Mouse (Mus musculus) thymus, postnatal 10 days (tissue): ENCODE results near the gene Ttll11.

Experiments used
- DNase-seq, 2 experiments: peaks; one replicate each; pipeline ENCODE4 v3.0.0; 2021; ENCODE audit warnings: low spot score in 2 of 2

Ttll11 gene

GRCm38 (mm10) chr2:35979644-35980021 is at the start of gene Ttll11:
Gene Ttll11, minus strand, starts transcription at chr2:35979913.
- peak; percentile 77 to 81 for DNase-seq

DNA sequence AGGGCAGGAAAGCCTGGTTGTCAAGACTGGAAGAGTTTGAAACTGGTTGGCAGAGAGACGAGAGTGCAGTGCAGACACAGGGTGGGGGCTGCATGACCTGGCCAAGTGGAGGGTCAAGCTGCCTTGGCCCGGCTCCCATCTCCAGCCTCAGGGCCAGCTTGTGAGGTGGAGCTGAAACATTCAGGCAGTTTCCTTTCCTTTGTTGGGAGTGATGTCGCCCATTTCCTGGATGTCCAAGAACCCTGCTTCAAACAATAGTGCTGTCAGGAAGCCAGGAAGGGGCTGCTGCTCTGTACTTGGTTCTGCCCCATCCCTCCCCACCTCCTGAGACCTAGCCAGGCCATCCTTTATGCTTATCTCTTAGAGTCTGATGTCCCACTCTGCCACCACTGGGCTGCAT is 43.6 kb upstream of the Ttll11 start:
- no peak for DNase-seq

GRCm38 (mm10) chr2:36021385-36022159 is 41.9 kb upstream of the Ttll11 start:
- DNase-seq = peak; percentile 13 to 69

- no peak for DNase-seq
These were observed 33.3 kb upstream of the Ttll11 start for GRCm38 (mm10) chr2:36013010-36013409.

DNA sequence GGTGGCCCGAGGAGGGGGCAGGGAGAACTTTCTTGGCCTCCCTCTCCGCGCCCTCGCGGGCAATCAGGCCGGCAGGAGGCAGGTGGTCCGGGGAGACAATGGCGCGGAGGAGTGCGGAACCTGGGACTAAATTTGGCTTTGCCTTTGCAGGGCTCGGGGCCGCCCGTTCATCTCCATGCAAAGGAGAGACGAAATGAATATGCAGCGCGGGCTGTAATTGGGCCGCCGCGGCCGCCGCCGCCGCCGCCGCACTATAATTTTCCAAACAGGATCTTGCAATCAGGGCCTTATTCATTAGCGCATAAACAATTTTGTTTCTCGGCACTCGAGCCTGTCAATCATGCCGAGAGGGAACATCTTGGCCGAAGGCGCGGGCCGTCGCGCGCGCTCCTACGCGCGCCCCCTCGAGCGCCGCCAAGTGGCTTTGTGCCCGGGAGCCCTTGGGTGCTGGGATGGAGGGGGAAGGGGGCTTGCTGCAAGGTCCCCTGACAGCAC is 31.7 kb upstream of the Ttll11 start:
- no peak for DNase-seq

- DNase-seq = no peak
These were observed 30.9 kb upstream of the Ttll11 start for GRCm38 (mm10) chr2:36010579-36010978.

GRCm38 (mm10) chr2:36009386-36009785 is 29.7 kb upstream of the Ttll11 start:
- DNase-seq = peak; percentile 11 to 63

DNA sequence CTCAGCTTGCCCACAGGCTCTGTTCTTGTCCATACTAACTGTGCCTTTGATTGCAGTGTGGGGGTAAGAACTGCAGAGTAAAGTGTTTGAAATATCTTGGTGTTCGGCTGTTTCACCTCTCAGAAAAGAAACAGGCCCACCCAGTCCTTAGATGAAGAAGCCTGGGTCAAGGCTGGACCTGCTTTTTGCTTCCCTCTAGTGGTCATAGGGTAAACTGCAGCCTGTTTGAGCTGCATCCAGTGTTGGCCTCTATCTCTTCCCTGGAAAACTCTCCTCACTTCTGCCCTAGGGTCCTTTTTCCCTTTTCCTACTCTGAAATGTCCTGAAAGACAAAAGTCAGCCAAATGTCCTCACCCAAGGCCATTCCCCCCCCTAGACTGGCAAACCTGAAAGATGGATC is 28.4 kb upstream of the Ttll11 start:
- DNase-seq = peak in 1 of 2 experiments; percentile 44

GRCm38 (mm10) chr2:36002188-36002587 is 22.5 kb upstream of the Ttll11 start:
- no peak for DNase-seq

- no peak for DNase-seq
These were observed 20.7 kb upstream of the Ttll11 start for GRCm38 (mm10) chr2:36000390-36000789.

DNA sequence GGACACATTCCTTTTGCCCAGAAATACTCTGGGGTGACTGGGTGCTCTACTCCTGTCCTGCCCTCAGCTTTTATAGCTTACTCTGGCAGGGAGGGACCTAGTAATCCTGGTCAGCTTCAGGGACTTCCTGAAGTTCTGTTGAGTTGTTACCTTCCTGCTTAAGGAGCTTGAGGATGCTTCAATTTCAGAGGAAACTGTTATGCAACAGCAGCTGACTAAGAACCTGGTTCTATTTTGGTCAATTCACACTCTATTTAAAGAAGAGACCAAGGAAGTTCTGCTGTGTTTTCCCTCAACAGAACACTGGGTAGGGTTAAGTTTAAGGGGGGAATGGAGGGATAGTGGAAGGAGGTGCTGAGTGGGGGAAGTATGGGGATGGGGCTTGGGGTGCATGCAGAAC is 19.5 kb upstream of the Ttll11 start:
- no peak for DNase-seq

- DNase-seq = no peak
These were observed 18.7 kb upstream of the Ttll11 start for GRCm38 (mm10) chr2:35998416-35998815.

GRCm38 (mm10) chr2:35996753-35997152 is 17.0 kb upstream of the Ttll11 start:
- DNase-seq = no peak

- no peak for DNase-seq
These were observed 14.6 kb upstream of the Ttll11 start for GRCm38 (mm10) chr2:35994303-35994702.

- DNase-seq = no peak
These were observed 13.8 kb upstream of the Ttll11 start for GRCm38 (mm10) chr2:35993481-35993880.

DNA sequence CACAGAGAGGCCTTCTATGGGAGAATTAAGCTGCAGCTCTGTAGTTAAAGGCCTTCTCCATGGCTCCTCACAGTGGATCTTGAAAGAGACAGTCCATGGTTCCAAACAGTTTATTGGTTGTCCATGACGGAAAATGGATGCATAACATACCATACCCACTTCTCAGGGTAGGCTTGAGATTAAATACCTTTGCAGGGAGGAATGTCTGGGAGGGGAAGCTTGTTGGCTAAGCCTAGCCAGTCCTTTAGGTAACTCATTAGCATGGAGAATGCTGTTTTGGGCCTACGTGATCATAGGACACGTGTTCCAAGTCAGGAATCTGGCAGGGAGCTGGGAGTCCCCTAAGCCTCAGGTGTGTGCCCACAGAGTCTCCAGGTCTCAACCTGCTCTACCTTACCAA is 12.5 kb upstream of the Ttll11 start:
- DNase-seq = no peak

GRCm38 (mm10) chr2:35983869-35984268 is 4.2 kb upstream of the Ttll11 start:
- peak in 1 of 2 experiments; percentile 52 for DNase-seq

- DNase-seq = peak in 1 of 2 experiments; percentile 14
These were observed 2.2 kb upstream of the Ttll11 start for GRCm38 (mm10) chr2:35981872-35982271.

DNA sequence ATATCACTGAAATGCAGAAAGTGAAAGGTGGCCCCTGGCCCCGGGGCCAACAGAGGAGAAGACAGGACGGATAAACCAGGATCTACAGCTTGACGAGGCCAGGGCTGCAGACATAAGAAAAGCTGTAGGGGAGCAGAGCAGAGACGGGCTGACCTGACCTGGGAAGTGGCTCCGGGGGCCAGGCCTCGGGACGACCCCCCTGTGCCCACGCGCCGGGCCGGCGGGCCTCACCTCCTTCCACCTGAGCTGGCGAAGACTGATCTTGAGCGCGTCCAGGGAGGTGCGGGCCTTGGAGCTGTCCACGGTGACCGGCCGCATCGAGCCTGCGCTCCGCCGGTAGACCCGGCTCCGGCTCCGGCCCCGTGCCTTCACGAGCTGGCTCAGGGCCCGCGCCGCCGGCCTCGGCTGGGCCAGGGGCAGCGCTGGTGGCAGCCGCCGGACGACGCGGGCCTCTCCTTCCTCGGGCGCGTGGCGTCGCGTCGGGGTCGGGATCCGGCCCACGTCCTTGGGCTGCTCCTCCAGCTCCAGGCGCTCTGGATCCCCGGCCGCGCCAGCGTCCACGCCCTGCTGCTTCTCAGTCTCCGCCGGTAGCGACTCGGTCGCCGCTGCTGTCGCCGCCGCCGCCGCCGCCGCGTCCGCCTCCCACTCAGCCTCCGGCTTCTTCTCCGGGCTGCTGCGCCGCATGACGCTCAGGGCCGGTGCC is 621 bp downstream of the Ttll11 start:
- DNase-seq = peak; percentile 7 to 17

GRCm38 (mm10) chr2:35978276-35978933 is 1.3 kb downstream of the Ttll11 start:
- peak; percentile 7 to 17 for DNase-seq

GRCm38 (mm10) chr2:35977749-35978148 is 2.0 kb downstream of the Ttll11 start:
- DNase-seq = no peak

DNA sequence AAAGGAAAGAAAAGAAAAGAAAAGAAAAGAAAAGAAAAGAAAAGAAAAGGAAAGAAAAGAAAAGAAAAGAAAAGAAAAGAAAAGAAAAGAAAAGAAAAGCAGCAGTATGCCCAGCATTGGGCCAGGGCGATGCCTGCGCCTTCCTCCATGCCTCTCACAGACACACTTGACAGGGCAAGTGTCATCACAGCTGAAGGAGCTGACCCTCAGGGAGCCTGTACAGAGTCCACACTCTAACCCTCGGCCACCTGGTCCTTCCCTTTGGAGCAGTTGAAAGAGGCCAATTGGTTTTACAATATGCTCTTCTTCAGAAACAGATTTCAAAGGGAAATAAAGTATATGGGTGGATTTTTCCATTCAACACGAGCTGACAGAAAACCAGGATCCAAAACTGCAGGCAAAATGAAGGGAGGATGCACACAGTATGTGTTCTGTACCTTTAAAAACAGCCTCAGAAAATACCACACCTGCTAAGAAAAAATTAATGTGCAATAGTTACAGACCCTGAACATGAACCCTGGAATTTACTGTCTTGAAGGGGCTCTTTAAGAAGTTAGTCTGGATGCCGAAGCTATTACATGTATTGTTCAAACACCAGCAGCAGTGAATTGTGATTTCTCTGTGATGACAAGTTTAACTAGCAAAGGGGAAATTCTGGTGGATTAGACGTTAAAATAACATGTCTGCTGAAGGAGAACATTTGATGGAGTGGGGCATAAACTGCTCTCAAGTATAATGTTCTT is 7.3 kb downstream of the Ttll11 start:
- no peak for DNase-seq
